Mouse (Mus musculus): ENCODE data around the gene D930007J09Rik.

GRCm38 (mm10) chr13:32819241-32819640, 16.6 kb upstream of the D930007J09Rik start:
- TF ChIP-seq CTCF (IDR thresholded peaks at IDR 0.05; ENCODE audit: low read depth) (no peak), EP300 (IDR thresholded peaks at IDR 0.05; ENCODE audit: low read depth) (no peak)

Data from heart, postnatal 0 days (tissue).